Mouse (Mus musculus): ENCODE results near the gene Rps19. TPM values are rescaled to one million over a fixed set of nuclear protein-coding genes. Genes with fewer than 3 reads are reported as not detected.

Rps19 gene
- polyA plus RNA-seq, 1 experiment from 2014 or later = 1,586 TPM

GRCm38 (mm10) chr7:24862853-24863252, 21.3 kb upstream of the Rps19 start:
- 93% methylated on average over 4 of the region's 4 CpGs for WGBS
- no peaks in the 10 kb centered on the region for H3K27me3 ChIP-seq (ENCODE audit: control insufficient read depth, insufficient read depth, low read length)
- ATAC-seq (ENCODE audit: low FRiP score) = no peak

DNA sequence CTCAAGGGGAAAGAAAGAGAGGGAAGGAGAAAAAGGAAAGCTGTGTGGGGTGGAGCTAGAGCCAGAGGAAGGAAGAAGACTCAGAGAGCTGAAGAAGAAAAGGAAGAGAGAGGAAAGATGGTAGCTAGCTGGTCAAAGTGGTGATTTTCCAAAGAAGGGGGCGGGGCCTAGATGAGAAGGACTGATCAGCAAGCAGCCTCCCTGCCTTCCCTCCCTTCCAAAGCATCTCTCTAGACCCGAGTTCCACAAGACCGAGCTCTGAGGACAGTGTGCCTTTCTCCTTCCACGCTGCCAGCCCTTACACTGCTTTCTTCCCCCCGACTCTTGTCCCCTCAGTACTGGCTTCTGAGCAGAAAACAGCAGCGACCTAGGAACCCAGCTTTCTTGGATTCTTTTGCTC, 20.0 kb upstream of the Rps19 start:
- Histone ChIP-seq H3K27ac (no peak overlapping the region), H3K4me3 (replicated peaks; ENCODE audit: low read length) (no peak overlapping the region), H3K4me2 (replicated peaks) (no peak overlapping the region), H3K27me3 (ENCODE audit: control insufficient read depth, insufficient read depth, low read length) (no peaks in the 10 kb centered on the region), H3K9ac (no peak overlapping the region), H3K9me3 (ENCODE audit: control insufficient read depth, low read length) (no peaks in the 10 kb centered on the region), H3K4me1 (replicated peaks; ENCODE audit: control insufficient read depth, insufficient read depth, low read length) (no peaks in the 10 kb centered on the region), H3K36me3 (replicated peaks; ENCODE audit: control insufficient read depth, insufficient read depth) (no peaks in the 10 kb centered on the region)
- ATAC-seq (ENCODE audit: low FRiP score) = no peak
- no peak for DNase-seq (ENCODE audit: low spot score)
- 31% methylated on average over 6 of the region's 6 CpGs for WGBS

More at GRCm38 (mm10) chr7:24862853-24863252, 21.3 kb upstream of the Rps19 start:
- no peak overlapping the region for H3K9ac ChIP-seq
- H3K4me2 ChIP-seq (replicated peaks) = no peak overlapping the region
- no peaks in the 10 kb centered on the region for H3K4me1 ChIP-seq (replicated peaks; ENCODE audit: control insufficient read depth, insufficient read depth, low read length)
- no peak for DNase-seq (ENCODE audit: low spot score)
- H3K27ac ChIP-seq = no peak overlapping the region
- no peaks in the 10 kb centered on the region for H3K9me3 ChIP-seq (ENCODE audit: control insufficient read depth, low read length)
- H3K4me3 ChIP-seq (replicated peaks; ENCODE audit: low read length) = no peak overlapping the region
- no peaks in the 10 kb centered on the region for H3K36me3 ChIP-seq (replicated peaks; ENCODE audit: control insufficient read depth, insufficient read depth)

DNA sequence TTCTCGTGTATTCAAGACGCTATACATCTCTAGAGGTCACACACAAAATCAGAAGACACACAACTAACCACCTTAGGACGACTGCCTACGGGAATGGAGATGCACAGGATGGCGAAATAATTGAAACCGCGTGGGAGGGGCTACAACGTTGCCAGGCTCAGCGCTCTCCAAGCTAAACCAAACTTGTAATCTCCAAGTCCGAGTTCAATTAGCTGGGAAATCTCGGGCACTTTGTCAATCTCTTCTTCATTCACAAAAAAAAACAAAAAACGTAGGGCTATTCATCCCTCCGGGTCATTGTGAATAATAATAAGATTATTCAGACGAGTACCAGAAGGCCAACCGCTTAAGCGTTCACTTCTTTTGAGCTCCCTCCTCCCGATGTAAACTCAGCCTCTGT, 15.1 kb upstream of the Rps19 start:
- 40% methylated on average over 17 of the region's 17 CpGs for whole genome bisulfite sequencing
- Histone ChIP-seq H3K4me2 (replicated peaks) (no peak overlapping the region), H3K4me1 (replicated peaks; ENCODE audit: control insufficient read depth, insufficient read depth, low read length) (no peaks in the 10 kb centered on the region), H3K36me3 (replicated peaks; ENCODE audit: control insufficient read depth, insufficient read depth) (no peaks in the 10 kb centered on the region), H3K9me3 (ENCODE audit: control insufficient read depth, low read length) (no peaks in the 10 kb centered on the region), H3K27me3 (ENCODE audit: control insufficient read depth, insufficient read depth, low read length) (no peaks in the 10 kb centered on the region), H3K9ac (no peak overlapping the region), H3K27ac (no peak overlapping the region), H3K4me3 (replicated peaks; ENCODE audit: low read length) (no peak overlapping the region)
- DNase-seq (ENCODE audit: low spot score) (no peak), ATAC-seq (ENCODE audit: low FRiP score) (no peak)

DNA sequence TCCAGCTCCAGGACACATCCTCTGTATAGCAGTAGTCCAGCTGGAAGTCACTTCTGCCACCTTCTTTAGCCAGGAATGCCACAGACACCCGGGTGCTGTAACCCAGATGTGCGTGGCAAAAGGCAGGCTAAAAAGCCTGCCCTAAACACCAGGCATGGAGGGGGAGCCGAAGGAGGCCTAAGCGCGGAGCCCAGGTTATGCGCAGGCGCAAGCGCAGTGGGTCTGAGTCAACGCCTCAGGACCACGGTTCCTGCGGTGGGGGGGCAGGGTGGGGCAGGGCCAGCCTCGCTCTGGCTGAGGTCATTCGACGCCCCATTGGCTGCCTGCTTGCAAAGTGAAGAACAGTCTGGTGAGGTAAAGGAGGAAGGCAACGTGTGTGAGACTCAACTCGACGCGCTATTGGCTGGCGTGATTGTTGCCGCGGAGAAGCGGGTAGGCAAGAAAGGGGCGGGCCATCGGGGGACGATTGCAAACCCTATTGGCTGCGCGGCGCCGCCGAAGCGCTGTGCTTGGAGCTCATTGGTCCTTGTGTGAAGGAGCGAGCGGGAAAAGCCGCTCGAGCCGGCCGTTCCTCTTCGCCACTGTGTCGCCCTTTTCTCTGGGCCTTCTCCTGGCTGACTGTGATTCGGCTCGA, 14.5 kb upstream of the Rps19 start, which contains the start of the genes Lypd4 and Dmrtc2:
TSS of gene Lypd4 (minus strand) at position 410 of the 634 bp plus-strand sequence.
TSS of gene Dmrtc2 (plus strand) at position 526 of the 634 bp plus-strand sequence.
- no peak for DNase-seq (ENCODE audit: low spot score)
- Histone ChIP-seq H3K4me3 (replicated peaks; ENCODE audit: low read length) (no peak within 1 kb of the TSS), H3K4me2 (replicated peaks) (0 out of 2 replicates have a peak within 1 kb of the TSS, but pooled peaks have one; percentile 12), H3K9me3 (ENCODE audit: control insufficient read depth, low read length) (no peaks in the 10 kb centered on the region), H3K27me3 (ENCODE audit: control insufficient read depth, insufficient read depth, low read length) (no peaks in the 10 kb centered on the region), H3K4me1 (replicated peaks; ENCODE audit: control insufficient read depth, insufficient read depth, low read length) (no peaks in the 10 kb centered on the region), H3K9ac (no peak within 1 kb of the TSS), H3K36me3 (replicated peaks; ENCODE audit: control insufficient read depth, insufficient read depth) (no peaks in the 10 kb centered on the region), H3K27ac (no peak within 1 kb of the TSS)
- ATAC-seq (ENCODE audit: low FRiP score) = peak; percentile 21; the same call in 1 of the 2 replicates
- WGBS = 51% methylated on average over 41 of the region's 41 CpGs

DNA sequence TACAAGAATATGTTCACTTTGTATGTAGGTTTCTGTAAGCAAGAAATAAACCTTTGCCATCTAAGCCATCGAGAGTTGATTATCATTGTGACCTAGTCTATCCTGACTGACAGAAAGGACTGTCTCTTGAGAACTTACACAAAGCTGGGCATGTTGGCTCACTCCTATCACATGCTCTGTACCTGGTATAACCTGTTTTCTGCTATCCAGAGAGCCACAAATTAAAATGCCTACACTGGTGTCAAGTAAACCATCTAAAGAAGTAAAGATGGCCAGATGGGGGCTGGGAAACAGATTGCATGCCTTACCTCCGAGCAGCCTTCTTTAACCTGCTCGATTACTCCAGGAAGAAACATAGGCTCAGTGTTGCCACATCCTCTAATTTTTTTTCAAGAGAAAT, 6.6 kb upstream of the Rps19 start:
- Histone ChIP-seq H3K4me1 (replicated peaks; ENCODE audit: control insufficient read depth, insufficient read depth, low read length) (no peaks in the 10 kb centered on the region), H3K4me2 (replicated peaks) (no peak overlapping the region), H3K27me3 (ENCODE audit: control insufficient read depth, insufficient read depth, low read length) (no peaks in the 10 kb centered on the region), H3K9ac (no peak overlapping the region), H3K36me3 (replicated peaks; ENCODE audit: control insufficient read depth, insufficient read depth) (no peaks in the 10 kb centered on the region), H3K4me3 (replicated peaks; ENCODE audit: low read length) (no peak overlapping the region), H3K9me3 (ENCODE audit: control insufficient read depth, low read length) (no peaks in the 10 kb centered on the region), H3K27ac (no peak overlapping the region)
- ATAC-seq (ENCODE audit: low FRiP score) = no peak
- no peak for DNase-seq (ENCODE audit: low spot score)
- WGBS = 86% methylated on average over 3 of the region's 3 CpGs

DNA sequence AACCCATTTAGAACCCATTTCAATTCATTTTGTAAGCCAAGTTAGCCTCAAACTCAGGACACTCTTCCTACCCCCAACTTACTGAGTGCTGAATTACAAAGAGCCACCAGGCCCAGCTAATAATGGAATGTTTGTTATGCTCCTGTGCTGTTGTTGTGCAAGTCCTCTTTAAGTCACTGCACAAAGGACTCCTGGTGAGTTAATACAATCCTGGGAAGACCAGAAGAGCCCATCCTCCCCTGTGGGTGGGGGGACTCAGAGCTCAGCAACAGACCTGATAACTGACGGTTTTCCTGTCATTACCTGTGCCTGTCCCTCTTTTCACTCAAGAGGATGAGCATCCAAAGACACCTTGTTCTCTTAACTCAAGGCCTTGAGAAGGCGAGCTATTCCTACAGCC, 4.6 kb upstream of the Rps19 start:
- Histone ChIP-seq H3K36me3 (replicated peaks; ENCODE audit: control insufficient read depth, insufficient read depth) (no peaks in the 10 kb centered on the region), H3K4me2 (replicated peaks) (no peak overlapping the region), H3K4me3 (replicated peaks; ENCODE audit: low read length) (no peak overlapping the region), H3K9ac (no peak overlapping the region), H3K27ac (no peak overlapping the region), H3K4me1 (replicated peaks; ENCODE audit: control insufficient read depth, insufficient read depth, low read length) (no peaks in the 10 kb centered on the region), H3K9me3 (ENCODE audit: control insufficient read depth, low read length) (no peaks in the 10 kb centered on the region), H3K27me3 (ENCODE audit: control insufficient read depth, insufficient read depth, low read length) (no peaks in the 10 kb centered on the region)
- DNase-seq (ENCODE audit: low spot score) = no peak
- WGBS = 19% methylated on average over 2 of the region's 2 CpGs
- no peak for ATAC-seq (ENCODE audit: low FRiP score)

DNA sequence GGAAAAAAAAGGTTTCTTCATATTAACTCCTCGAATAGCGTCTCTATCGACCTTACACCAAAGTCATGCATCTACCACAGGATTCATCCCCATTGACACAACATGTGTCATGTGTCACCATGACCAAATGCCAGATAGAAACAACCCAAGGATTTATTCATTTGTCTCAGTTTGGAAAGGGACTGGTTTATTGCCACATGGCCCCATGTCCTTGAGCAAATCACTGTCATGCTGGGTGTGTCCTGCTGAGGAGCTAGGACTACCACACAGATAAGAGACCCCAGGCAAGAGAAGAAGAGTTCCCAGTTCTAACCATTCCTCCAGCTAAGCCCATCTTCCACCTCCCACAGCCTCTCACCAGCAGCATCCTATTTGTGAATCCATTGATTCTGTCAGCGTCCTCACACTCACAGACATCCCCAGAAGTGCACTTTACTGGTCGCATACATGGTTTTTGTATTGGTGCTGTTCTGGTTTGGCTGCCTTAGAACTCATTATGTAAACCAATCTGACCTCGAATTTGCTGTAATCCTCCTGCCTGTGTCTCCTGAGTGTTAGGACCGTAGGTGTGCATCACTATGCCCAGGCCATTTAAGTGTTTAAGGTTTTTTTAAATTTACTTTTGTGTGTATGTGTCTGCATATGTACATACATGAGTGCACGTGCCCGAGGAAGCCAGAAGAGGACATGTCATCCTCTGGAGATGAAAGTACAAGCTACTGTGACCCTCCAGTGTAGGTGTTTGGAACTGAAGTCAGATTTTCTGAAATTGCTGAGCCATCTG, 1.6 kb upstream of the Rps19 start:
- H3K4me2 ChIP-seq (replicated peaks) = no peak overlapping the region
- peaks cover 23% of the 10 kb centered on the region for H3K36me3 ChIP-seq (replicated peaks; ENCODE audit: control insufficient read depth, insufficient read depth)
- H3K27me3 ChIP-seq (ENCODE audit: control insufficient read depth, insufficient read depth, low read length) = no peaks in the 10 kb centered on the region
- ATAC-seq (ENCODE audit: low FRiP score) (no peak), DNase-seq (ENCODE audit: low spot score) (no peak)
- peaks cover 17% of the 10 kb centered on the region for H3K4me1 ChIP-seq (replicated peaks; ENCODE audit: control insufficient read depth, insufficient read depth, low read length)
- H3K4me3 ChIP-seq (replicated peaks; ENCODE audit: low read length) = no peak overlapping the region
- H3K9ac ChIP-seq = no peak overlapping the region
- H3K9me3 ChIP-seq (ENCODE audit: control insufficient read depth, low read length) = no peaks in the 10 kb centered on the region
- 94% methylated on average over 9 of the region's 9 CpGs for WGBS
- H3K27ac ChIP-seq = no peak overlapping the region

GRCm38 (mm10) chr7:24884693-24885291, 621 bp downstream of the Rps19 start:
- Histone ChIP-seq H3K27me3 (ENCODE audit: control insufficient read depth, insufficient read depth, low read length) (no peaks in the 10 kb centered on the region), H3K4me2 (replicated peaks) (peak overlapping the region; percentile 92), H3K4me3 (replicated peaks; ENCODE audit: low read length) (peak overlapping the region; percentile 89), H3K27ac (peak overlapping the region; percentile 87), H3K9me3 (ENCODE audit: control insufficient read depth, low read length) (no peaks in the 10 kb centered on the region), H3K9ac (peak overlapping the region; percentile 97), H3K36me3 (replicated peaks; ENCODE audit: control insufficient read depth, insufficient read depth) (peaks cover 45% of the 10 kb centered on the region), H3K4me1 (replicated peaks; ENCODE audit: control insufficient read depth, insufficient read depth, low read length) (peaks cover 17% of the 10 kb centered on the region)
- WGBS = 0% methylated on average over 46 of the region's 47 CpGs
- ATAC-seq (ENCODE audit: low FRiP score) = peak; percentile 1; the same call in 1 of the 2 replicates
- no peak for DNase-seq (ENCODE audit: low spot score)

Measured in hindbrain, embryonic 14.5 days (tissue).